Mouse (Mus musculus): ENCODE results near the gene Crisp1. TPM values are rescaled to one million over a fixed set of nuclear protein-coding genes. Genes with fewer than 3 reads are reported as not detected.

Crisp1 gene
- 100 to 1,000 TPM in 1 of 2 experiments, 1 to 10 TPM in 1; 1.2 to 184 TPM for polyA plus RNA-seq (2017; shearing (Covaris generic))

GRCm38 (mm10) chr17:40319062-40319461 is at the start of gene Crisp1:
TSS of gene Crisp1 (minus strand) at chr17:40319207.

Other genes with a start within 250 kb of the Crisp1 start
- gene AC192777.2, start 223.8 kb downstream of the Crisp1 start, polyA plus RNA-seq (2017; shearing (Covaris generic)) = not detected
- 1 to 10 TPM in 1 of 2 experiments, not detected in 1; 2.5 TPM for gene Pgk2, start 110.6 kb downstream of the Crisp1 start, polyA plus RNA-seq (2017; shearing (Covaris generic))
- gene Crisp3, start 76.9 kb downstream of the Crisp1 start, polyA plus RNA-seq (2017; shearing (Covaris generic)) = under 1 TPM; 0.23 to 0.58 TPM
- gene Esp8, start 200.8 kb upstream of the Crisp1 start, polyA plus RNA-seq (2017; shearing (Covaris generic)) = 1 to 10 TPM in 1 of 2 experiments, under 1 TPM in 1; 0.64 to 2.0 TPM
- gene Esp6, start 242.3 kb upstream of the Crisp1 start, polyA plus RNA-seq (2017; shearing (Covaris generic)) = not detected